Mouse (Mus musculus): ENCODE data around the gene Gm17078. TPM values are rescaled to one million over a fixed set of nuclear protein-coding genes. Genes with fewer than 3 reads are reported as not detected.
"Not testable (repeated sequence)": the region's sequence is repeated elsewhere in the genome, so short reads cannot be mapped to it uniquely, and the experiment has no call there.

The Gm17078 gene
- not detected in 2 replicates for polyA plus RNA-seq (2015; fragmentation: Nextera tagmentation; extraction: Ambion mirVana)

GRCm38 (mm10) chr14:51611210-51611609, at the start of gene Gm17078:
Gene Gm17078 (minus strand): TSS chr14:51611310.
- H3K4me3 ChIP-seq (ENCODE audit: low read depth, low read length) = no peak within 1 kb of the TSS
- no peaks in the 10 kb centered on the region for H3K4me1 ChIP-seq (ENCODE audit: insufficient read depth)
- TF ChIP-seq CTCF (IDR thresholded peaks at IDR 0.05; ENCODE audit: low read depth) = no peak
- no peak for TF ChIP-seq EP300 (IDR thresholded peaks at IDR 0.05; ENCODE audit: low read depth)
- H3K9ac ChIP-seq (replicated peaks) = no peak within 1 kb of the TSS
- H3K9me3 ChIP-seq (ENCODE audit: low read length) = no peaks in the 10 kb centered on the region
- DNase-seq (no peak), ATAC-seq (no peak)
- no peaks in the 10 kb centered on the region for H3K36me3 ChIP-seq (replicated peaks; ENCODE audit: insufficient read depth, low read length)
- H3K4me2 ChIP-seq (ENCODE audit: low read depth, low read length) = no peak within 1 kb of the TSS
- no peaks in the 10 kb centered on the region for H3K27me3 ChIP-seq (ENCODE audit: insufficient read depth, low read length)
- no peak within 1 kb of the TSS for H3K27ac ChIP-seq (ENCODE audit: low read depth)
- WGBS (ENCODE audit: insufficient replicate concordance) = 59% methylated on average over 1 of the region's 1 CpGs

DNA sequence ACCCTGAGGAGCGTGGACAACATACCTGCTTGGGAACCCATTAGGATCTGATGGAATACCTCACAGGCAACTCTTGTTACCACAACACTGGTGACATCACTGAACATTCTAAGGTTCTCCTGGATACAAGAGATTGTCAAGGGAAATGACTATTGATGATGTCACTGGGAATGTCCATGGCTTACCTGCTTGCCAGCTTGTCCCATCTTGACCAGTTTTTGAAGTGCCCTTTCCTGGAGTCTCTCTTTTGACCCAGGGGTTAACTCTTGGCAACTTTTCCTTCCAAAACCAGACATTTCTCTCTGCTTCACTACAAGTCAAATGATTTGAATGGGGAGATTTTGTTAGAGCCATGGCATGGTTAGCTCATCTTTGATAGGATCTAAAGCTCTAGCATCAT, 24.5 kb upstream of the Gm17078 start, which contains the start of gene Gm4181:
Gene Gm4181, minus strand, starts transcription at position 101 of the 400 bp plus-strand sequence.
- H3K36me3 ChIP-seq (replicated peaks; ENCODE audit: insufficient read depth, low read length); H3K4me1 ChIP-seq (ENCODE audit: insufficient read depth); H3K4me3 ChIP-seq (ENCODE audit: low read depth, low read length); H3K4me2 ChIP-seq (ENCODE audit: low read depth, low read length); DNase-seq; ATAC-seq; H3K27me3 ChIP-seq (ENCODE audit: insufficient read depth, low read length); H3K9ac ChIP-seq (replicated peaks); H3K9me3 ChIP-seq (ENCODE audit: low read length); H3K27ac ChIP-seq (ENCODE audit: low read depth): not testable (repeated sequence)
- 69% methylated on average over 1 of the region's 1 CpGs for WGBS (ENCODE audit: insufficient replicate concordance)

DNA sequence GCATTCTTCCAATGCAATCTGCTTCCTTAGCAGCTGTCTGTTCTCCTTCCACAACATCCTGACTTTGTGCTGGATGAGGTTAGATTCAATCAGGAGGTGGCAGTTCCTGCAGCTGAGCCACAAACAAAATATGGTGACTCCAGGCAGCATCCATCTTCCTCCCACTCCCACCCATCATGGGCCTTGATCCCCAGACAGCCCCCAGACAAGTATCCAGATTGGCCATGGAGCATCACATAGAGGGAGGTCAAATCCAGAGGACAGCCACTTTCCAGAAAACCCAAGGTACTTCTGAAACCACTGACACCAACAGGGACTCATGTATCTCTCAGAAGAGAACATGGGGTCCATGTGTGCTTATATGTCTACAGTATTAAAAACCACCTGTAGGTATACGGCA, 21.3 kb upstream of the Gm17078 start:
- H3K4me1 ChIP-seq (ENCODE audit: insufficient read depth); H3K4me3 ChIP-seq (ENCODE audit: low read depth, low read length); DNase-seq; H3K4me2 ChIP-seq (ENCODE audit: low read depth, low read length); H3K27ac ChIP-seq (ENCODE audit: low read depth); H3K36me3 ChIP-seq (replicated peaks; ENCODE audit: insufficient read depth, low read length); ATAC-seq; H3K27me3 ChIP-seq (ENCODE audit: insufficient read depth, low read length); H3K9me3 ChIP-seq (ENCODE audit: low read length); H3K9ac ChIP-seq (replicated peaks): not testable (repeated sequence)
- WGBS (ENCODE audit: insufficient replicate concordance) = 77% methylated on average over 1 of the region's 1 CpGs

DNA sequence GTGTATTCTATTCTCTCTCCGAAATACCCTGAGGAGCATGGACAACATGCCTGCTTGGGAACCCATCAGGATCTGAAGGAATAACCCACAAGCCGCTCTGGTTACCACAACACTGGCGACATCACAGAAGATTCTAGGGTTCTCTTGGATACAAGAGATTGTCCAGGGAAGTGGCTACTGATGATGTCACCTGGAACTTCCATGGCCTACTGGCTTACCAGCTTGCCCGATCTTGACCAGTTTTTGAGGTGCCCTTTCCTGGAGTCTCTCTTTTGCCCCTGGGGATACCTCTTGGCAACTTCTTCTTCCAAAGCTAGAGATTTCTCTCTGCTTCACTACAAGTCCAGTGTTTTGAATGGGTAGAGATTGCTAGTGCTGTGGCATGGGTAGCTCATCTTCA, 19.1 kb downstream of the Gm17078 start, which contains the start of gene Gm17174:
Gene Gm17174, minus strand, starts transcription at position 101 of the 400 bp plus-strand sequence.
- ATAC-seq; H3K4me3 ChIP-seq (ENCODE audit: low read depth, low read length); H3K27ac ChIP-seq (ENCODE audit: low read depth); H3K27me3 ChIP-seq (ENCODE audit: insufficient read depth, low read length); H3K4me2 ChIP-seq (ENCODE audit: low read depth, low read length); H3K9ac ChIP-seq (replicated peaks); H3K4me1 ChIP-seq (ENCODE audit: insufficient read depth); DNase-seq; H3K36me3 ChIP-seq (replicated peaks; ENCODE audit: insufficient read depth, low read length); H3K9me3 ChIP-seq (ENCODE audit: low read length): not testable (repeated sequence)
- WGBS (ENCODE audit: insufficient replicate concordance) = 76% methylated on average over 4 of the region's 4 CpGs

DNA sequence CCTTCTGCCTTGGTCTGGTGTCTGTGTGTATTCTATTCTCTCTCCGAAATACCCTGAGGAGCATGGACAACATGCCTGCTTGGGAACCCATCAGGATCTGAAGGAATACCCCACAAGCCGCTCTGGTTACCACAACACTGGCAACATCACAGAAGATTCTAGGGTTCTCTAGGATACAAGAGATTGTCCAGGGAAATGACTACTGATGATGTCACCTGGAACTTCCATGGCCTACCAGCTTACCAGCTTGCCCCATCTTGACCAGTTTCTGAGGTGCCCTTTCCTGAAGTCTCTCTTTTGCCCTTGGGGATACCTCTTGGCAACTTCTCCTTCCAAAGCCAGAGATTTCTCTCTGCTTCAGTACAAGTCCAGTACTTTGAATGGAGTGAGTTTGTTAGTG, 37.1 kb downstream of the Gm17078 start, which contains the start of gene Gm17175:
Gene Gm17175, minus strand, starts transcription at position 101 of the 400 bp plus-strand sequence.
- H3K9me3 ChIP-seq (ENCODE audit: low read length); DNase-seq; H3K4me2 ChIP-seq (ENCODE audit: low read depth, low read length); H3K9ac ChIP-seq (replicated peaks); H3K4me1 ChIP-seq (ENCODE audit: insufficient read depth); H3K4me3 ChIP-seq (ENCODE audit: low read depth, low read length); H3K27me3 ChIP-seq (ENCODE audit: insufficient read depth, low read length); H3K36me3 ChIP-seq (replicated peaks; ENCODE audit: insufficient read depth, low read length); ATAC-seq; H3K27ac ChIP-seq (ENCODE audit: low read depth): not testable (repeated sequence)
- WGBS (ENCODE audit: insufficient replicate concordance) = 78% methylated on average over 2 of the region's 2 CpGs

Other genes with a start within 250 kb of the Gm17078 start
- not detected in 2 replicates for gene Gm7247, start 249.6 kb downstream of the Gm17078 start, polyA plus RNA-seq (2015; fragmentation: Nextera tagmentation; extraction: Ambion mirVana)
- gene Vmn2r88, start 200.5 kb downstream of the Gm17078 start, polyA plus RNA-seq (2015; fragmentation: Nextera tagmentation; extraction: Ambion mirVana) = not detected in 2 replicates
- not detected in 2 replicates for gene Vmn2r89, start 159.5 kb downstream of the Gm17078 start, polyA plus RNA-seq (2015; fragmentation: Nextera tagmentation; extraction: Ambion mirVana)
- 0.11 and 0.20 TPM in 2 replicates for gene Gm5622, start 58.5 kb downstream of the Gm17078 start, polyA plus RNA-seq (2015; fragmentation: Nextera tagmentation; extraction: Ambion mirVana)
- not detected in 2 replicates for gene Gm17175, start 37.2 kb downstream of the Gm17078 start, polyA plus RNA-seq (2015; fragmentation: Nextera tagmentation; extraction: Ambion mirVana)
- not detected in 2 replicates for gene Gm17174, start 19.2 kb downstream of the Gm17078 start, polyA plus RNA-seq (2015; fragmentation: Nextera tagmentation; extraction: Ambion mirVana)
- not detected in 2 replicates for gene Gm4181, start 24.4 kb upstream of the Gm17078 start, polyA plus RNA-seq (2015; fragmentation: Nextera tagmentation; extraction: Ambion mirVana)
- not detected in 2 replicates for gene Gm17079, start 84.2 kb upstream of the Gm17078 start, polyA plus RNA-seq (2015; fragmentation: Nextera tagmentation; extraction: Ambion mirVana)
- gene Gm5800, start 105.9 kb upstream of the Gm17078 start, polyA plus RNA-seq (2015; fragmentation: Nextera tagmentation; extraction: Ambion mirVana) = not detected in 2 replicates
- not detected in 2 replicates for gene Ang4, start 162.3 kb upstream of the Gm17078 start, polyA plus RNA-seq (2015; fragmentation: Nextera tagmentation; extraction: Ambion mirVana)
- not detected in 2 replicates for gene AY358078, start 188.7 kb upstream of the Gm17078 start, polyA plus RNA-seq (2015; fragmentation: Nextera tagmentation; extraction: Ambion mirVana)
- 2.7 and 3.0 TPM in 2 replicates for gene Ear6, start 242.4 kb upstream of the Gm17078 start, polyA plus RNA-seq (2015; fragmentation: Nextera tagmentation; extraction: Ambion mirVana)

All from liver, postnatal 0 days (tissue).